Mouse (Mus musculus): ENCODE data around the gene Spg7.
A peak's percentile ranks its signal among the peaks of the same experiment; 100 is the strongest.
"Not testable (repeated sequence)": the region's sequence is repeated elsewhere in the genome, so short reads cannot be mapped to it uniquely, and the experiment has no call there.

Spg7 gene

GRCm38 (mm10) chr8:123041774-123042105 is 21.0 kb upstream of the Spg7 start:
- DNase-seq, result no peak

- peak; percentile 99 to 100 for DNase-seq
Measured at GRCm38 (mm10) chr8:123042158-123042973, 20.4 kb upstream of the Spg7 start, which contains the start of gene Ankrd11. TSS of gene Ankrd11 (minus strand) at chr8:123042277.

- DNase-seq, result no peak
Measured at GRCm38 (mm10) chr8:123042974-123043625, 19.6 kb upstream of the Spg7 start.

- DNase-seq, result no peak
Measured at GRCm38 (mm10) chr8:123043941-123044340, 18.8 kb upstream of the Spg7 start.

GRCm38 (mm10) chr8:123044743-123045425 is 17.9 kb upstream of the Spg7 start:
- DNase-seq, result not testable (repeated sequence)

- no peak for DNase-seq
Measured at GRCm38 (mm10) chr8:123046706-123047105, 16.0 kb upstream of the Spg7 start.

GRCm38 (mm10) chr8:123047827-123048226 is 14.9 kb upstream of the Spg7 start:
- DNase-seq, result no peak

GRCm38 (mm10) chr8:123048402-123048801 is 14.3 kb upstream of the Spg7 start:
- no peak for DNase-seq

GRCm38 (mm10) chr8:123051458-123051857 is 11.3 kb upstream of the Spg7 start:
- no peak for DNase-seq

- DNase-seq, result no peak
Measured at GRCm38 (mm10) chr8:123064072-123064471, 1.3 kb downstream of the Spg7 start.

GRCm38 (mm10) chr8:123064809-123065213 is 2.1 kb downstream of the Spg7 start:
- peak in 1 of 2 experiments; percentile 37 for DNase-seq

GRCm38 (mm10) chr8:123065214-123066100 is 2.7 kb downstream of the Spg7 start:
- peak; percentile 95 to 96 for DNase-seq

- DNase-seq, result no peak
Measured at GRCm38 (mm10) chr8:123066101-123066683, 3.5 kb downstream of the Spg7 start.

GRCm38 (mm10) chr8:123071176-123071575 is 8.4 kb downstream of the Spg7 start:
- no peak for DNase-seq

GRCm38 (mm10) chr8:123077213-123077612 is 14.5 kb downstream of the Spg7 start:
- no peak for DNase-seq

GRCm38 (mm10) chr8:123082993-123083392 is 20.3 kb downstream of the Spg7 start:
- no peak for DNase-seq

- no peak for DNase-seq
Measured at GRCm38 (mm10) chr8:123083610-123084009, 20.9 kb downstream of the Spg7 start.

GRCm38 (mm10) chr8:123087289-123087688 is 24.5 kb downstream of the Spg7 start:
- DNase-seq, result no peak

GRCm38 (mm10) chr8:123097216-123097615 is 34.5 kb downstream of the Spg7 start:
- no peak for DNase-seq

- DNase-seq, result peak; percentile 43 to 69
Measured at GRCm38 (mm10) chr8:123097786-123098584, 35.2 kb downstream of the Spg7 start.

- no peak for DNase-seq
Measured at GRCm38 (mm10) chr8:123100288-123100687, 37.5 kb downstream of the Spg7 start.

Measured in thymus, postnatal 36 days (tissue).